Mouse (Mus musculus): Measurements from ENCODE around the gene Dhx58.

Dhx58 gene

DNA sequence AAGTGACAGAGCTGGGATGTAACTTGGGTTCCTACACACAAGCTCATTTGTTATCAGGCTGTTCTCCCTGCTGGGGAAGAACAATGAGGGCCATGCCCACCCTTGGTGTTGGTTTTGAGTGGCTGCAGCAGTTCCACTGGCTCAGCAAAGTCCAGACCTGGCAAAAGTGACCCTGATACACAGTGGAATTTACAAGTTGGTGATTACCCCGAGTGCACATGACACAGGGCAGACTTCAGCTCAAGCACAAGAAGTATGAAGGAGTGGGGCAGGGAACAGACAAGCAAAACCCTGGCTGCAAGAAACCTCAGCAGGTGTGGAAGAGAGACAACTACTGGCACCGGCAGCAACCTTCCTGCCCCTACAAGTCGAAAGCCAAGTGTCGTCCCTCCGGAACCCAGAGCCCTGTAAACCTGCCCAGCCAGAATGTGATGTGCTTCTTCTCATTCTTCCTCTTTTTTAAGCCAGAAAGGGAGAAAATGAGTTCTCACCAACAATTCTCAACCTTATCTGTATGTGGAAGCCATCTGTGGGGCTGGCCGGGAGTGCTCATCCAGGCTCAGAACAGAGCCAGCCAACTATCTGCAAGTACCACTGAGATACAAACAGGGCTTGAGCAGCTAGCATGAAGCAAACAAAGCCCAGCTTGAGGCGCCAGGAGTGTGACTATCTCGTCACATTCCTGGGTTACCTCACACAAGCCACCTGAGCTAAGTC lies 17.9 kb upstream of the Dhx58 start:
- DNase-seq (ENCODE audit: low spot score in 2 of 2) = no peak

DNA sequence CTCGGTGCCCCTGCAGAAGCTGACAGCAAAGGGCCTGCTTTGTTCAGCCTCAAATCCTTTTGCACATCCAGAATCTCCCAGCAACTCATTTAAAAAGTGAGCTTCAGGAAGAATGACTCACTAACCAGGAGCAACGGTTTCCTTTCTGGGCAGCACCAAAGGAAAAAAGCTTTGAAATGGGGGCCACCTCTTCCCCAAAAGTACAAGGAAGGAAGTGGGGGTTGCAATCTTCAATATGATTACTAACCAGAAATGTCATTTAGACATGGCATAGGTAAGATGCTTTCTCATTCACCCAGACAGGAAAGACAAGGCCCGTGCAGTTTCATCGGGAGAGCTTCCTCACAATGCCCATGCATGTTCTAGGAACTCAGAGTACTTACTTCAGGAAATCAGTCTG lies 17.2 kb upstream of the Dhx58 start:
- no peak for DNase-seq (ENCODE audit: low spot score in 2 of 2)

DNA sequence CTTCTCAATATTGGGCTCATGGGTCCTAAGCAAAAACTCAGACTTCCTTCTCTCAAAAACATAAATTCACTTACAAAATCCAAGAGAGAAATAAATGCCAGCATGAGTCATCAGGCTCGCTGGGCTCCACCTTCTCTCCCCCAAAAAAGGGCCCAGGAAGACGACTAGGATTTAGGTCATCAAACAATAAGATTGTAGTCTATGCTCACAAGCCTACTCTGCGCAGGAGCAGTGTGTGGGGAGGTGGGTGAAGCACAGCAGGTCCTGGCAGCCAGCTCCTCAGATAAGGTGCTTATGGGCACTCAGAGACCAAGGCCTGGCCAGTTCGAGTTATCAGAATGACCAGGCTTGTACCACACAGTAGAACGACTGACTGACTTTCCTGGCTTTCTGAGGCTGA lies 16.3 kb upstream of the Dhx58 start:
- no peak for DNase-seq (ENCODE audit: low spot score in 2 of 2)

DNA sequence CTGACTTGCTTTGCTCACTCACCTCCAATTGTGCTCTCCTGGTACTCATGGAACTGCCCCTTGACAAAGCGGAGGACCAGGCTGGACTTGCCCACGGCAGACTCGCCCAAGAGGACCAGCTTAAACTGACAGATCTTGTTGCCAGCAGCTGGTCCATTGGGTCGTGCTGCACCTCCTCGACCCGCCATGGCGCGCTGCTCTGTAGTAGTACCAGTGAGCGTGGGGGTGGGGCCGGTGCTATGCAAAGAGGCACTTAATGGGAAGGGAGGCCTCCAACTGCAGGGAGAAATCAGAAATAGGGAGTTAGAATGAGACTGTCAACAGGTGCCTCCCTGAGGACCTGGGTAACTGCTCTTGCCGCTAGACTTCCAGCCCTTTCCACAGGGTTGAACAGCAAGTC lies 15.8 kb upstream of the Dhx58 start:
- no peak for DNase-seq (ENCODE audit: low spot score in 2 of 2)

DNA sequence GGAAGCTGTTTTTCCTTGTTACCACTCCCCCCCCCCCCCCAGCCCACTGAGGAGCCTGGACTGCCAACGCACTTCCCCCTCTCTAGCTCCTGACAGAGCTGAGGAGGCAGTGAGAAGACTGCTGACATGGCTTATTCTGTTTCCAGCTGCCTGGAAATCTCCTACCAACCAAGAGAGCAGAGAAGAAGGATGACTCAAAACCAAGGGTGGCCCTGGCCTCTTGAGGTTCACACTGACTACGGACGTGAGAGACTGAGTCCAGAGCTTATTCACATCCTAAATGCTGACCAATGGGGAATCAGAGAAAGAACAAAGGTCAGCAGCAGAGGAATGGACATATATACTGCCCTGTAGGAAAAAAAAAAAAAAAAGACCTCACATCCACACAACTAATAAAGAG lies 15.2 kb upstream of the Dhx58 start:
- no peak for DNase-seq (ENCODE audit: low spot score in 2 of 2)

DNA sequence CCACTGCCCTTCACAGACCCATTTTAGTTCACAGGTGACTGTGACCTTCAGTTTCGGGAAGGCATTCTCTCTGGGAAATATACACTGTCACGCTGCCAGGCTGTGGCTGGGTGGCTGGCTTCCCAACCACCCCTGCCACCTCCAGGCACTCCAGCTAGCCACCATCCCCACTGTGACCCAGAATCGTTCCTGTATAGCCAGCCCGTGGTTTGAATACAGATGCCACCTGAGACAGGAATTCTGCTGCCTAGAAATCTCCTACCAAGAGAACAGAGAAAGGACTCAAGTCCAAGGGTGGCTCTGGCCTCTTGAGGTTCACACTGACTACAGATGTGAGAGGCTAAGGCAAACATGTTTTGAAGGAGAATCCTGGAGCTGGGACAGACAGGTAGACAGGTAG lies 14.8 kb upstream of the Dhx58 start:
- DNase-seq (ENCODE audit: low spot score in 2 of 2) = no peak

DNA sequence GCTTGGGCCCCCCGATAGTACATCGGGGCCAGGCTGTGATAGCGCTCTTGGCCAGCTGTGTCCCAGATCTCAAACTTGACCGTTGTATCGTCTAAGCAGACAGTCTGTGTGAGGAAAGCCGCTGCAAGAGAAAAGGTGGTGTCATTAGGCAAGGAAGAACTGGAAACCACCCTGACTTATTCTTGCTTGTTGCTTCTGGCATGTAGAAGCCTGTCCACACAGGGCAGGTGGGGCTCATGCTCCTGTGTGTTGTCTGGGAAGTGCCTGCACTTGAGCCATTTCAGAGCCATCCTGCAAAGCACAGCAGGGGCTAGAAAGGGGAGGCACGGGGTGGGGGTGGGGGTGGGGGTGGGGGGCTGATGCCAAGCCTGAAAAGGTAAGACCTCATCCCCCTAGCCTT lies 14.4 kb upstream of the Dhx58 start:
- no peak for DNase-seq (ENCODE audit: low spot score in 2 of 2)

DNA sequence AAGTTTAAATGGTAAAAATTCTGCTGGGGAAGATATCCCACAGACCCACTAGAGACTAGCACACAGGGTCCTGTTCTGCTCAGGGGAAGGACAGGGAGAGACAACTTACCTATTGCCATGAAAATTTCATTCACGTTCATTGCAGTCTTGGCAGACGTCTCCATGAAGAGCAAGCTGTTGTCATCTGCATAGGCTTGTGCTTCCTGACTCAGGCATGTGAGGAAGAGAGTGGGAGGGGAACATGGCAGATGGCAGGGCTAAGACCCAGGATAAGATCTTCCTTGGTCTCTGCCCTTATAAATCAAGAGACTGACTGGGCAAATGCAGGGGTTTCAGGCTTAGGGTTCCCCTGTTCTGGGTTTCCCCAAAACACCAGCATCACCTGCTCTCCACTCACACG lies 12.6 kb upstream of the Dhx58 start:
- no peak for DNase-seq (ENCODE audit: low spot score in 2 of 2)

DNA sequence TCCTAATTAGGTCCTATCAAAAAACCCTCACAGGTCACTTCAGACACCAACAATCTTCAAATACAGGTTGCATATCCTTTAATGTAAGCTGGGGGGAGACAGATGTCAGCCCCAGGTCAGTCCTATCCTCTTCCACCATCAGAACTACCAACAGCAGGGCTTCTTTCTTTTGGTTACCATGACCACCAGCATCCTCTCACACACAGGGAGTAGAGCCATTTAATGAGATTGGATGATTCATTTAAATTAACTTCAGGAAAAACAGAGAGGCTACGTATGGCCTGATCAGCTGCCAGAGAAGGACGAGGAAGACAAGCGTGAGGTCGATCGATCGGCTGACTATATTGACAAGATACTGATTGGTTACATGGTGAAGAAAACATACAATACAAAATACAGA lies 10.9 kb upstream of the Dhx58 start:
- no peak for DNase-seq (ENCODE audit: low spot score in 2 of 2)

DNA sequence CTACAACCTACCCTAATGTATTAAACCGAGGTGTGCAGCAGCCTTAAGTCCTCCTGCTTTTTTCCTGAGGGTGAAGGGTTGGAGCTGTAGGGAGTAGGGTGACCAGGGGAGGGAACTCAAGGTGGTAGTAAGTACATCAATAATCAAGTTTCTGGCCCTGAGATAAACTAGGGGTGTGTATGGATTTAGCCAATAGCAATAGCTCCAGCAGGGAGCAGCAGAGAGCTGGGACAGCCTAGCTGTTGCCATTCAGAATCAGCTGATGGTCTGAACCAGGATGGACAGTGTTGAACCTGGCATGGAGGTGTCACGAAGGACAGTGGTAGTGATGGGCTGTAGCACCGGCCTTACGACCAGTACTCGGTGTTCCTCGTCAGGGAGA lies 10.5 kb upstream of the Dhx58 start:
- DNase-seq (ENCODE audit: low spot score in 2 of 2) = peak; percentile 65 to 75

DNA sequence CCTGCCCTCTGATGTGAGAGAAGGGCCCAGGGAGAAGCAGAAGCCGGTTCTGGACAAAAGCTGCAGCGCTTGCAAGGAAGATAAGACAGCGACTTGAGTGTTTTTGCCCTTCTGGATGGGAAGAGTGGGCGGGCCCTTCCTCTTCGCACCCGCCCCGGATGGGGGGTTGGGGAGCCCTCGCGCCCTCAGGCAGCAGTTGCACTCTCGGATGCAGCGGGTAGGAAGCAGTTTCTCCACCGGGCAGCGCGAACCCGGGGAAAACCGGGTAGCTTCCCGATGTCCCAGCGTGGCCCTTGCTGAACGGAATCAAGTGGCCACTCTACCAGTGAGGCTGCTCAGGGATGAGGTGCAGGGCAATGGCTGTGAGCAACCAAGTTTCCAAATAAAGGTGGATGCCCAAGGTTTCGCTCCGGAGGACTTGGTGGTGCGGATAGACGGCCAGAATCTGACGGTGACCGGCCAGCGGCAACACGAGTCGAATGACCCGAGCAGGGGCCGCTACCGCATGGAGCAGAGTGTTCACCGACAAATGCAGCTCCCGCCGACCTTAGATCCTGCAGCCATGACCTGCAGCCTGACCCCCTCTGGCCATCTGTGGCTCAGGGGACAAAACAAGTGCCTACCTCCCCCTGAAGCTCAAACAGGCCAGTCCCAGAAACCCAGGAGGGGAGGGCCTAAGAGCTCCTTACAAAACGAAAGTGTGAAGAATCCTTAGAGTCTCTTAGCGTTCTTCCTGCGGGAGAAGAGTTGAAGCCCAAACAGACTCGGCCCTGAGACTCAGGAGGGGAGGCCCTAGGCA lies 9.9 kb upstream of the Dhx58 start, which contains the start of gene Hspb9:
TSS of gene Hspb9 (plus strand) at position 116 of the 799 bp plus-strand sequence.
- peak; percentile 63 to 64 for DNase-seq (ENCODE audit: low spot score in 2 of 2)

DNA sequence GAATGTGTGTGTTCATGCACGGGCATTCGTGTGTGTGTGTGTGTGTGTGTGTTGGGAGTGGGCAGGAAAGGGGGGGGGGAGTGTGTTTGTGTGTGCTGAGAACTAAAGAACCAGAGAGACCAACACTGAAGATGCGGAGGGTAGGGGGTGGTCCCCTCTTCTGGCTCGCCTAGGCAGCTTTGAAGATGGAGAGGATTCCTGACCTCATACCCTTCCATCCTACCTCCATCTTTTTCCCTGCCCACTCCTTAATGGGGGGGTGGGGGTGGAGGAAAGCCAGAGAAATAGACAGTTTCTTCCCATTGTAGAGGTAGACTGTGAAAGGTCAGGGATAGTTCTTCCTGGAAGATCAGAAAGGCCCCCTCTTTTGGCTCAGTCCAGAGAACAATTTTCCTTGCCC lies 9.1 kb upstream of the Dhx58 start:
- no peak for DNase-seq (ENCODE audit: low spot score in 2 of 2)

DNA sequence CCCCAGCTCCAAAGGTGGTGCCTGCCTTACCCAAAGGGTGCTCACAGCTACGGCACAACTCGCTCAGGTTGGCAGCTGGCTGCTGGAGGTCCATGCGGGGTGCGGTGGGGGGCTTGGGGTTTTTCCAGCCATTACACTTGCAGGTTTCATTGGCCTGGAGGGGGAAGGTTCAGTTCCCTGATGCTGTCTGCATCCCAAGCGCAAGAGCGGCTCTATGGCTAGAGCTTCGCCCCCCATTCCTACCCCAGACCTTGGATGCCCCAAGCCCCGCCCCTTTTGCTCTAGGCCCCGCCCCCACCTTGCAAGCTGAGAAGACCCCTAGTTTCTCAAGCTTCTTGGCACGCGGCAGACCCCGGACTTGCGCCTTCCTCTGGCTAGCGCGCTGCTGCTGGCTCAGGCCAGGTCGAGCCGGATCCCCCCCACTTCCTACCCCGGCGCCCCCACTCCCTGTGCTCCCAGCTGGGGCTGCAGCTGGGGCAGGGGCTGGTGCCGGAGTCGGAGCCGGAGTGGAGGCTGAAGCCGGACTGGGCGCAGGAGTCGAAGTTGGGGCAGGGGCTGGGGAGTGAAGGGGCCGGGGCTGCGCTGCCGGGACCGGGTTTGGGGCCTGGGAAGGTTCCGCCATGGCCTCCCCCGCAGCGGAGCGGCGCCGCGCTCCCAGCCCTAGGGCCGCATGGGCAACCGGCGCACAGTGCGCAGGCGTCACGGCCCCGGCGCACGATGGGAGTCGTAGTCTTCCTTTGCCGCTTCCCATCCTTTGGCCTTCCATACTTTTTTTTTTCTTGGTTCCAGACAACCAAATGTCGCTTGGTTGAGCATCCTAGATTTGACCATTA lies 7.9 kb upstream of the Dhx58 start, which contains the start of gene Kat2a:
TSS of gene Kat2a (minus strand) at position 683 of the 833 bp plus-strand sequence.
- DNase-seq (ENCODE audit: low spot score in 2 of 2) = peak; percentile 72 to 83

DNA sequence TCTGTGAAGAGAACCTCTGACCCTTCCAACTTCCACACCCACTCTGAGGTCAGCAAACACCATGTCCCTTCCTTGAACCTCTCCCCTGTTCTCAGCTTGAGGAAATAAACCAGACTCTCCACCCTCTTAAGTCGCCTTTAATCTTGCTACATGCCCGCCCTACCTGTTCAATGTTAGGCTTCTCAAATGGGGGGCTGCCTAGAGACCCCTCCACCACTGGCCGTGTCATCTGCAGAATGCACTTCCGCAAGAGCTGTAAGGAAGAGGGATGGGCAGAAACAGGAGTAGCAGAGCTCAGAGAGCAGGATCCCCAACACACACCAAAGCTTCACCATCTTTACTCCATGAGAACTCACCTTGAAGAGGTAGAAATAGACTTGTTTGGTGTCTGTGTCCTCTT lies 6.9 kb upstream of the Dhx58 start:
- DNase-seq (ENCODE audit: low spot score in 2 of 2) = no peak

DNA sequence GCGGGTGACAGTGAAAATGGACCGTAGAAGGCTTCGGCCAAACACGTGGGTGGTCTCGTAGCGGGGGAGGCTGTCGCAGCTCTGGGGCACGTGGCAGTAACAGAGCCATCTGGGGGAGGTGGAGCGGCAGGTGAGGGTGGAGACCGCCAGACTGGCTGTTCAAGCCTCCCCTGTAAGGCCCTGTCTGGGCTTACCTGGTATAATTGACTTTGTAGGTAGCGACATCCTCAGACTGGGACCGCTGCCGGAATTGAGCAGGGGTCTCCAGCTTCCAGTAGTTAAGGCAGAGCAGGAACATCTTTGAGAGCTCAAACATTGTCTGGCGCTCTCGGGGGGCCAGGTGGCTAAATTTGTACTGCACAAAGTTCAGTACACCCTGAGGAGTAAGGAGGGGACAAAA lies 6.5 kb upstream of the Dhx58 start:
- DNase-seq (ENCODE audit: low spot score in 2 of 2) = no peak

DNA sequence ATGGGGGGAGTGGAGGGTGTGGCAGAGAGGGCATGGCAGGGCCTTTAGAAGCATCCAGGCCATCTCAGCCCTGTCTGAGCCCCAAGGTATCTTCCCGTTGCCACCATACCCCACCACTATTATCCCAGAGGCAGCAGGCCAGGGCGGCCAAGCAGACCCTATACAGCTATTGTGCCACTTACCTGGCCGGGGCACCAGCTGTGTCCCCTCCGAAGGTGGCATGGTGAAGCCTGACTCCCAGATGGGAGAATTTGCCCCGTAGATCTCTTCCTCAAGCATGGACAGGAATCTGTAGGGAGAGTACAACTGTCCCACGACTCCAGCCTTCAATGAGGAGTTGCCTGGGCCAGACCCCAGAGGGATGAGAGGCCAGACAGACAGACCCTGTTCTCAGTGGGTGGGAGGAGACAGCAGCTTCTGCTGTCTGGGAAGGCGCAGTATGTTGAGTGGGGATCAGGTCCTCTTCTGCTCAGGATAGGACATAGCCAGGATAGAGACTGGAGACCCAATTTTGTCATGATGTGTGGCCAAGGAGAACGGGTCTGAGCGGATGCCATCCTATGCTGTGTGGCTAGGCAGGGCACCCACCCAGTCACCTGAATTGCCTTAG lies 5.2 kb upstream of the Dhx58 start:
- DNase-seq (ENCODE audit: low spot score in 2 of 2) = no peak

DNA sequence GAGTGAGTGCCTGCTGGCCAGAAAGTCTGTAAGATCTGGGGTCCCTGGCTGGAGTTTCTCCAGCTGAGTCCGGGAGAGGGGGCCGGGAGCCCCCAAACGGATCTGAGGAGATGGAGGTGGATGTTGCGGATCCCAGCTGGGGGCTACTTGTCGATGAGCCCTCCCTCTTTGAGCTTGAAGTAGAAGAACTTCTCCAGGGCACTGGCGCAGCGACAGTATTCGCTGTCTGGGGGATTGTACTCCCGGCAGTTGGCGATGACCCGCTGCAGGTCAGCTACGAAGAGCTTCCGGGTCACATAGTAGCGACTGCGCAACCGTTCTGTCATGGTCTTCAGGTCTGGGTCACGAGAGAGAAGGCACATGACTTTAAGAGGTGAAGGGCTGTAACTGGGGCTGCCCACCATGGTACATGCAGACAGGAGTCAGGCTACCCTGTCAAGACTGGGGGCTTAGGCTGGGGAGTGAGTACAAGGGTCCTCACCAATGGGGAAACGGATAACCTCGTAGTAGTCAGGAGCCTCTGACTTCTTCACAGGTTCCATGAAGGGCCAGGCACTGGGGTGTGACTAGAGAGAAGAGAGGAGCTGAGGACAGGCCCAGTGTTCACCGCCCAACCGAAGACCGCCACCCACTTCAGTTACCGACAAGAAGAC lies 1.1 kb upstream of the Dhx58 start:
- DNase-seq (ENCODE audit: low spot score in 2 of 2) = no peak

DNA sequence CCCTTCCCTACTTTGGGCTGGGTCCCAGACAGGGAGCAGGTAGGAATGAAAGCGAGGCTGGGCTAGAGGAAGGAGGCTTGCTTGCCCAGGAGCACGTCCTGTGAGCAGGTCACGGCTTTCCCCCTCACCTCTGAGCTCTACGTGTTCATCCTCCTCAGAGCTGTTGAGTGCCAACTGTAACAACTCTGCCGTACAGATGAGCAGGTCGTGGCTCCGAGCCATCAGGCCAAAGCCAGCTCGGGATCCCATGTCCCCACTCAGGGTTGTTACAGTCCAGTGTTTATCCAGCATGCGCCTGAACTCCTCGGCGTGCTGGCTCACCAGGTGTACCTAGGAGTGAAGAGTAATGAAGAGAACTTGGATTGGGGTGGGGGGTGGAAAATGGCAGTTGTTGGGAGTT lies 705 bp downstream of the Dhx58 start:
- DNase-seq (ENCODE audit: low spot score in 2 of 2) = no peak

DNA sequence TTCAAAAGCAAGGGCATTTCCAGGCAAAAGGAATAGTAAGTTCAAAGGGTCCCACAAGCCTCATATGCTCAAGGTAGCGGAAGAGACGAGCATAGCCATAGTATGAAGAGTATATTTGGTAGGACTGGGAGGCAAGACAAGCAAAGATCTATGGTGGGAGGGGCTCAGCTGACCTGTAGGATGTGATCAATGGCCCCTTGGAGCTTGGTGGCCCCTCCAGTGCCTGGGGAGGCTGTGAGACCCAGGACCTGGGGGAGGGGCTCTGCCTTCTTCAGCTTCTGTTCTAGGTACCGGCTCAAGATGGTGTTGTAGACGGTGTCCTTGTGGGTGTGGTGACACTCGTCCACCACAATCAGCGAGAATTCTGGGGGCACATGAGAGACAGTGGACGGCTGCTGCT lies 1.2 kb downstream of the Dhx58 start:
- DNase-seq (ENCODE audit: low spot score in 2 of 2) = no peak

DNA sequence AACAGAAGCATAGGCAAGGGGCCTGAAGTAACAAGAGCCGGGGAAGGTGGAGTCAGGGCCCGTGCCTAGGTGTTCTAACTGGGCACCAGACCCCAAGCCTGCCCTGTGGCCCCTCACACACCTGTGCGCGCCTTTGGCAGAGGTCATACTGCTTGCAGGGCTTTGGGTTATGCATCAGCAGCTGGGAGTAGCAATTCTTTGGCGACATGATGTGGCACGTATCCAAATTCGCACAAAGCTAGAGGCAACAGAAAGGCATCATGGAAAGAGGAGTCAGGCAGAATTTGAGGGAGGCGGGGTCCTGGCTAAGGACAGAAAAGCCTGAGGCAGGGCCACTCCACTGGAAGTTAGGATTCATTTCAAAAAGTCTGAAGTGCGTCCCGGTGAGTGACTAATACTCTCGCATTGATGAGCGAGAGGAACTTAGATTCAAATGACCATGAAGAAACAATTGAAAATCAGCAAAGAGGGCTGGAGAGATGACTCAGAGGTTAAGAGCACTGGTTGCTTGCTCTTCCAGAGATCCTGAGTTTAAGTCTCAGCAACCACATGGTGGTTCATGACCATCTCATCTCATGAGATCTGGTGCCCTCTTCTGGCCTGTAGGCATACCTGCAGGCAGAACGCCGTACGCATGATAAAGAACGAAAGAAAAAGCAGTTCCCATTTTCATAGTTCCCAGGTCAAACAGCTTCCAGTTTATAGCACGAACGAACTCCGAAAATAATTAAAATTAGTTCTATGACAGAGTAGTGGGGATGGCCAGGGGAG lies 1.8 kb downstream of the Dhx58 start:
- DNase-seq (ENCODE audit: low spot score in 2 of 2) = no peak

DNA sequence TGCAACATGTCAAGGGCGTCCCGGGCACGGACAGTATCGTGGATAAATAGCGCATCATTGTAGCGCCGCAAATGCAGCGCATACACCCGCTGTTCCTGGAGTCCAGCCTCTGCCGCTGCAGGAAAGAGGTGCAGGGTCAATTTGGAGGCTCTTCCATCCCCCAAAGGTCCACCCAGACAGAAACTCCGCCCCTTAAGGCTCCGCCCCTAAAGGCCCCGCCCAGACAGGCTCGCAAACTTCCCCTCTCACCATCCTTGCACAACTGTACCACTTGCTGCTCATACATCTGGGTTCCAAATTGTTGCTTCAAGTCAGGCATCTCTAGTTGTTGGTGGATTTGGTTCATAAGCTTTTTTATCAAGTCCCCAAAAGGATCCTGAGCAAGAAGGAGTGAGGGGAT lies 2.8 kb downstream of the Dhx58 start:
- DNase-seq (ENCODE audit: low spot score in 2 of 2) = no peak

Measured in frontal cortex, postnatal 10 days (tissue).